Mouse (Mus musculus): ENCODE results near the gene Retsat.
A peak's percentile ranks its signal among the peaks of the same experiment; 100 is the strongest.

The Retsat gene

DNA sequence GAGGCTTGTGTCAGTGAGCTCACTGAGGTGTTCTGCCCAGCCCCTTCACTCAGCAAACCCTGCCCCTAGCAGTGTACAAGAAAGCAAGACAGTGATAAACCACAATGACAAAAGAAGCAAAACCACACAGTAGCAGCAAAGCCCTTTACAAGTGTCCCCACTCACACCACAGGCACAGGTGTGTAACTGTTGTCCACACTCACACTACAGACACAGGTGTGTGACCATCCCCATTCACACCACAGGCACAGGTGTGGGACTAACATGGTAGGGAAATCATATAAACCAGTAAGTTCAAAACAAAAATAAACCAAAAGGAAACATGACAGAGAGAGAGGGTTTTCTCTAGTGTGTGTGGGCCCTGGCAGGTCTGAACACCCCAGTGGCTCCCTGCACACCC lies 10.0 kb upstream of the Retsat start:
- DNase-seq (ENCODE audit: low read depth, low spot score) = no peak

DNA sequence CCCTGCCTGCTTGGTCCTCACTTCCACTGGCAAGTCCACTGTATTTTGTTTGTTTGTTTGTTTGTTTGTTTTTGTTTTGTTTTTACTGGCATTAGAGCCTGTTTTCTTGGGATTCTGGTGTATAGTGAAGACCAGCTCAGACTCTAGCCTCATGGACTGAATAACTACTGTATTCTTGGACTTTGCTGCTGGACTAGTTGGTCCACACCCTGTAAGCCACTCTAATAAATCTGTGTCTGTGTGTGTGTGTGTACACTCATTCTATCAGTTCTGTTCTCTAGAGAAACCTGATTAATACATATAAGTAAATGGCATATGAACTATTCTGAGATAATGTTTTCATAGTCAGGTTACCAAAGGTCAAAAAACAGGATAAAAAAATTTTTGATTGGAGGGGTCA lies 8.2 kb upstream of the Retsat start:
- DNase-seq (ENCODE audit: low read depth, low spot score) = no peak

DNA sequence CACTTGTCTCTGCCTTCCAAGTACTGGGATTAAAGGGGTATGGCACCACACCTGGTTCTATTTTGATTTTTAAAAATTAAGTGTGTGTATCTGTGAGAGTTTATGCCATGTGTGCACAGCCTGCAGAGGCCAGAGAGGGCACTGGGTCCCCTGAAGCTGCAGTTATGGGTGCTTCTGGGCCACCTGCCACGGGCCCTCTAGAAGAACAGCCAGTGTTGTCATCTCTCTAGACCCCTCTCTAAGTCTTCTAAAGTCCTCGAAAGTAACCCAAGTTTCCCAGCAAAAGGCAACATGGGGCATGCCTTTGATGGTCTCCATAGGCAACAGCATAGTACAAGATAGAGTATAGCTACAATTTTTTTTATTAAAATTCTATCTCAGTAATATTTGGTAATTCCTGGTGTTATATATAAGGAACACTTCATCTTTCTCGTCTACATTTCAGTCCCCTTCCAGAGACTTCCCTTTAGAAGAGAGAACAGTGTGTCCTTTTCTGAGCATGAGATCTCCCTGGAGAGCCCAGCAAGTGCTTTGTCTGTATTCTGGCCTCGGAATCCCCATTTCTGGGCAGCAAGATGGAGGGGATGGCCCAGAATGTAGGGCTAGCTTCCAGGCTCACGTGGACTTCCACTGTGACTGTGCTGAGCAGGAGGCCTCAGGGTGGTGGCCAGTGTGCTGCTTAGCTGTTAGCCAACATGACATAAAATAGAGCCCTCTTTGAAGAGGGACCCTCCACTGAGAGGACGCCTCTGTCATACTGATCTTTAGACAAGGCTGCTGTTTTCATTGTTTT lies 5.1 kb upstream of the Retsat start:
- no peak for DNase-seq (ENCODE audit: low read depth, low spot score)

DNA sequence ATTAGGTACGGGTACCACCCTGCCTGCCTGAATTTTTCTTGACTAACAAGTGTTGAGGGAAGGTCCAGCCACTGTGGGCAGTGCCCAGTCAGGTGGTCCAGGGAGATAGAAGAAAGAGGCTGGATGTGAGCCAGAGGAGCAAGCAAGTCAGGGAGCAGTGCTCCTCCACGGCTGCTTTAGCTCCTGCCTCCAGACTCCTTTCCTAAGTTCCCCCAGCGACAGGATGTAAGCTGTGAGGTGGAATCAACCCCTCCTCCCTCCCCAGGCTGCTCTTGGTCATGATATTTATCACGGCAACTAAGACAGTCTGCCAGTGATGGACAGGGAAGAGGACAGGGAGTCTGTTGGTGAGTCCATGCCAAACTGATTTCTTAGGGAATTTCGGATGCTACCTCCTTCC lies 4.4 kb upstream of the Retsat start:
- DNase-seq (ENCODE audit: low read depth, low spot score) = no peak

DNA sequence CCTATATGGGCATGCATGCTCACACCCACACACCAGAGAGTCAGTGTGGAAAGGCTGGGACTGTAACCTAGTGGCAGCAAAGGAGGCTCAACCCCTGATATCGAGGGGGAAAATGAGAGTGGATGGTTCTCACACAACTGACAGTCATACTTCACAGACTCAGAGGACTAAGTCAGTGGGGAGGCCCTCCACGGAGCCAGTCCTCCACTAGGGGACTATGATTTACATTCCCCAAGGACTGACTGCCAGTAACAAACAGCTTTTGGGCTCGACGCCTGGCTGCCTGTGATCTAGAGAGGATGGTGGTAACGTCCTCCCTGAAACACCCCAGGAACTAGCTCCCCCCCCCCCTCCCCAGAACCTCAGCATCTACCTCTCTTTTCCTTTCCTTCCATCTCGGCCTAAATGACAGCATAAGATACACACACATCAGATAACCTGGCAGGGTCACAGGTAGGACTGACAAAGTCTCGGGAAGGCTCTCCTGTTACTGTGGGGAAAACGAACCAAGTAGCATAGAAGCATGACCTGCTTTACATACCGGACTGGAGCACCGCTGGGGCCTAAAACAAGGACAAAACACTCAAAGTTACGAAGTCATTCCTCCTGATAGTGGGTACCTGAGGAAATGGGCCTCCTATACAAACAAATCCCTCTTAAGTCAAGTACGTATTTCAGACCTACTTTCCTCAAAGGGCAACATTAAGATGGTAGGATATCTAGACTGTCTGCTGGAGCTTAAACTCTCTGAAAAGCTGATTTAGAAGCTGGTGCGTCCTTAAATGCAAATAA lies 996 bp upstream of the Retsat start:
- DNase-seq (ENCODE audit: low read depth, low spot score) = no peak

DNA sequence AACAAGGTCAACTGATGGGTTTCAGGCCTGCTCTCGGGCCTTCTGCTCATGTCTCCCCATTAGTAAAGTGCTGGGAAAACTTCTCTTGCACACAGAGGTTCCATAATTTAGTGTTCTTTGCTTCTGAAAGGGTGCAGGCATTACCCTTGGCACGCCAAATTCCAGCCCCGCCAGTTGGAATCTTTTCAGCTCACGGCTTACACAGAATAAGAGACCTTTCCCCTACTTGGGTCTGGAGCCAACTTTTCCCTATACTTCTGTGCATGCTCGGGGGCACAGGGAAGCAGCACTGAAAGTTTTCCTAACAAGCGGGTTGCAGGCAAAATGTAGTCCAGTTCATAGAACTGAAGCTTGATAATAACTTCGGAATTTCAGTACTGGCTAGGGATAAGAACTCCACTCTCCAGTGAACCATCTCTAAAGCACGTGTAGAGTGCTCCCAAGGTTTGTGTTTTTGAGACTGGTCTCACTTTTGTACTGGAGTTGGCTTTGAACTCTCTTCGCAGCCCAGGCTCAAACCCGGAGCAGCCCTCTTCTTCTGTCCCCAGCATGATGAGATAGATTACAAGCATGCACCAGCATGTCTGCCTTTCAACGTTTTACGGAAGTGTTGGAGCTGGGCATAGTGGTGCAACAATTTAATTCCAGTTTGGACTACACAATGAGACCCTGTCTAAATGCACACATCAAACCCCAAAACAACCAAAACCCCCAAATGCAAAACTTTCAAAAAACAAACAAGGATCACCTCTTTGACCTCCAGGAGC lies 699 bp downstream of the Retsat start:
- DNase-seq (ENCODE audit: low read depth, low spot score) = peak; percentile 63

DNA sequence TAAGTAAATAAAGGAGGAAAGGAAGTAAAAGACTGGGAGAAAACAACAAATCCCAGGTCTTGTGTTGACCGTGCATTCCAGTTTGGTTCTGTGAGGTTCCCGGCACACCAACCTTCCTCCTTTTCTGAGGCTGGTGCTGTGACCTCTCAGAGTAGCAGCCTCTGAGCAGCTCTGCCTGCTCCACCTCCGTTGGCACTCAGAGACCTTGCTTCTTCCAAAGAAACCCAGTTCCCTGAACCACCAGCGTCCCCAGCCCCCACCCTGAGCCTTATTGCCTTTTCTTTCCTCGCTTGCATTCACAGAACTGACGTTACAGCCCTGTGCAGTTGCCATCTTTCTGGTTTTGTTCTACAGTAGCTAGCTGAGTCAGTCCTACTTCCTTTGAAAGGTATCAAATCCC lies 1.9 kb downstream of the Retsat start:
- DNase-seq (ENCODE audit: low read depth, low spot score) = no peak

DNA sequence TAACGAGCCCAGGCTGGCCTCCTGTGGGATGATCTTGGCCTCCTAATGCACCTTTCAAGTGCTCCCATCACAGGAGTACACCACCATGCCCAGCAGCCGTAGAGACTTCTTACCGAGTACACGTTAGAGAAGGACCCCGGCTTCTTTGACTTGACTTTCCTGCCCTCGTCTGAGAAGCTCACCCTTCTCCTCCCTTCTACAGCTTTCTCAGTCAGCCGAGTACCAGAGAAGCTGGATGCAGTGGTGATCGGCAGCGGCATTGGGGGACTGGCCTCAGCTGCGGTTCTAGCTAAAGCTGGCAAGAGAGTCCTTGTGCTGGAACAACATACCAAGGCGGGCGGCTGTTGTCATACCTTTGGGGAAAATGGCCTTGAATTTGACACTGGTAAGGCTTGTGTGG lies 2.5 kb downstream of the Retsat start:
- no peak for DNase-seq (ENCODE audit: low read depth, low spot score)

DNA sequence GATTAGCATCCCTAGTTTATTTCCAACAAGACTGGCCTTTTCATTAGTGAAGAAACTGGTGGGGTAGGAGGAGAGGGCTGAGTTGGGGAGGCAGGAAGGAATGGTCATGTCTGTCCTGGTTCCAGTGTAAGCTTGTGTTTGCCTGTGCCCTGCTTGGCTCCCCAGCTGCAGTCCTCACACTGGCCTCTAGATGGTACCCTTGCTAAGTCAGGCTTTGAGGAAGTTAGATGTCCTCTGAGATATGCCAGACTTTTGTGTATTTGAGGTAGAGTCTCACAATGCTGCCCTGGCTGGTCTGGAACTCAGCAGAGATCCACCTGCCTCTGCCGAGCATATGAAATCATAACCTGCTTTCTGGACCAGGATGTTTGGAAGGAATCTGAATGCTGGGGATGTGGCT lies 3.5 kb downstream of the Retsat start:
- DNase-seq (ENCODE audit: low read depth, low spot score) = peak; percentile 93

DNA sequence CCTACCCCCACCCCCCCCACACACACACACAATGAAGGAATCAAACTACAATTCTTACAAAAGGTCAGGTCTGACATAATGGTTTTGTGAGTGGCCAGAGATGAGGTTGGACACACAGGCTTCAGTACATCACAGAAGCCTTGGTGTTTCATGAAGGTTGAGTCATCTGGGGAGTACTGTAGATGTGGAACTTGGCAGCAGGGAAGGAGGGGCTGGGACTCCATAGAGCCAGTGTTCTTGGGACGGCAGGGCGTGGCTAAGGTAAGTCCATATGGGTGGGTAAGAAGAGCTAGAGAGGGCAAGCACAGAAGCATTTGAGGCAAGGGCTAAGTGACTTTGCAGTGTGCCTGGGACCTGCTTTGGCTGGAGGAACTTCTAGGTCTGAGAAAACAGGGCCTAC lies 5.8 kb downstream of the Retsat start:
- DNase-seq (ENCODE audit: low read depth, low spot score) = peak; percentile 75

DNA sequence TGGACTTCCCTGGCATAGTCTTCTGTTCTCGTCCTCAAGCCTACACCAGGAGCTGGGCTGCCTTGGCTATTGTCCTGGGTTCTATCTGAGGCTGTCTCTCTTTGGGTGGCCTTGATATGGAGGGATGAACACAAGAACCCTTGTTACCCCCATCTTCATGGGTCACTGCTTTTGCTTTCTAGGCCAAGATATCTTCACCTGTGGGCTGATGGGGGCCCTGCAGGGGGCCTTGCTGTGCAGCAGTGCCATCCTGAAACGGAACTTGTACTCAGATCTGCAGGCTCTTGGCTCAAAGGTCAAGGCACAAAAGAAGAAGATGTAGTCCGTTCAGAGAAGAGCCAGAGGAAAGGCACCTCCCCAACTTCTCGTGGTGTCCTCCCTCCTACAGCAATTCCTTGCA lies 8.8 kb downstream of the Retsat start:
- no peak for DNase-seq (ENCODE audit: low read depth, low spot score)

DNA sequence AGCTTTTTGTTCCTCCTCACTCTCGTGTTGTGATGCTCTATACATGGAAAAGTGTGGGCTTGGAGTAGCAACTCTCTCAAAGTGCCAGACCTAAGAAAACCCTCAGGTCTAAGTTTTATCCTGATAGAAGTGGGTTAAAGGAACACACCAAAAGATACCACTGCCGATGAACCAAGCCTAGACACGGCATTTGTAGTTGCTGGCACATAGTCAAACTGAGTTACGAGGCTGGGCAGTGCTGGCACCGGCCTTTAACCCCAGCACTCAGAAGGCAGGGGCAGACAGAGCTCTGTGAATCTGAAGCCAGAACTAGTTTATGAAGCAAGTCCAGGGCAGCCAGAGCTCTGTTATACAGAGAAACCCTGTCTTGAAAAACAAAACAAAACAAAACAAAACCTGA lies 9.4 kb downstream of the Retsat start:
- DNase-seq (ENCODE audit: low read depth, low spot score) = no peak

DNA sequence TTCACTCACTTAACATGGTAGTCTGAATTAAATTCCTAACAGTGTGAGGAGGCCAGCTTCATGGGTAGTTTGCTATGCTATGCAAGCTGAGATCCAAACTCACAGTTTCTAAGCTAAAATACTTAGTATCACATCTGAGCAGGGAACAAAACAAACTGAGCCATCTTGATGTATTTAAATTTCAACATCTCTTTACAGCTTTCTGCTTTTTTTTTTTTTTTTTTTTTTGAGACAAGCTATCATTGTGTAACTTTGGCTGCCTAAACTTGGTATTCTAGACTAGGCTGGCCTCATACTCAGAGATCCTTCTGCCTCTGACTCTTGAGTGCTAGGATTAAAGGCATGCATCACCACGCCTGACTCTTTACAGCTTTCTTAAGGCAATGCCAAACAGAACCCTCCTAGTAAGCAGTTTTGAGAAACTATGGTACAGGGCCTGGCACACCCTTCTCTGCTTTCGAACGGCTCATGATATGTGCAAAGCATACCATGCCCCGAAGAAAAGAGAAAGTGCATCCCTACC lies 10.4 kb downstream of the Retsat start:
- no peak for DNase-seq (ENCODE audit: low read depth, low spot score)

DNA sequence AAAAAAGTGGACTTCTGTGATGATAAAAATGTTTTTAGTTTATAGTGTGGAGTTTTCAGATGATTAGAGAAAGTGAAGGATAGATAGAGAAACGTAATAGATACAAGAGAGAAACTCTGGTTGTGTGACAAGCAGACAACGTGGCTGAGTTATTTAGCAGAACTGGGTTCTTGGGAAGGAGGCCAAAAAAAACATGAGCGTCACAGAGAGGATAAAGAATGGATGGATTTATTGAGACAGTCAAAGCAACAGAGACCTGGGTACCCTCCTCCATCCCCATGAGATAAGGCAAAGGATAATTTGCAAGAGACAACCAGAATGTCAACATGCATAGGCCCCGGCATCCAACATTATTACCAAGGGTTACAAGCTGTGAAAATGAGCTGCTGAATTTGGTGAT lies 12.0 kb downstream of the Retsat start:
- no peak for DNase-seq (ENCODE audit: low read depth, low spot score)

DNA sequence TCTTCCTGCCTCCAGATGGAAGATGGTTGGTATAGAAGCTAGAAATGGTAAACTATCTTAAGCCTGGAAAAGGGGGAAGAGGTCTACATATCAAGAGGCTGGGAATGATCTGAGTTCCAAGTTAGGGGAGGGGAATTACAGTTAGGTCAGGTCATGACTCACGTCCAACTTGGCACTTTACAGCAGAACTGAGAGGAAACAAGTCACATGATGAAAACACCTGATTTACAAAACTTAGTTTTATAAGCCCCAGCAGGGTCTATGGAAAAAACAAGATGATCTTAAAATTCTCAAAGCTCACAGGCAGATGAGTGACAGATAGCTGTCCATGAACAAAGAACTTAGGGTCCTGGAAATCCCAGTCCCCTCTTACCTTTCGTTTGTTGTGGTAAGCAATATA lies 16.9 kb downstream of the Retsat start:
- peak; percentile 73 for DNase-seq (ENCODE audit: low read depth, low spot score)

DNA sequence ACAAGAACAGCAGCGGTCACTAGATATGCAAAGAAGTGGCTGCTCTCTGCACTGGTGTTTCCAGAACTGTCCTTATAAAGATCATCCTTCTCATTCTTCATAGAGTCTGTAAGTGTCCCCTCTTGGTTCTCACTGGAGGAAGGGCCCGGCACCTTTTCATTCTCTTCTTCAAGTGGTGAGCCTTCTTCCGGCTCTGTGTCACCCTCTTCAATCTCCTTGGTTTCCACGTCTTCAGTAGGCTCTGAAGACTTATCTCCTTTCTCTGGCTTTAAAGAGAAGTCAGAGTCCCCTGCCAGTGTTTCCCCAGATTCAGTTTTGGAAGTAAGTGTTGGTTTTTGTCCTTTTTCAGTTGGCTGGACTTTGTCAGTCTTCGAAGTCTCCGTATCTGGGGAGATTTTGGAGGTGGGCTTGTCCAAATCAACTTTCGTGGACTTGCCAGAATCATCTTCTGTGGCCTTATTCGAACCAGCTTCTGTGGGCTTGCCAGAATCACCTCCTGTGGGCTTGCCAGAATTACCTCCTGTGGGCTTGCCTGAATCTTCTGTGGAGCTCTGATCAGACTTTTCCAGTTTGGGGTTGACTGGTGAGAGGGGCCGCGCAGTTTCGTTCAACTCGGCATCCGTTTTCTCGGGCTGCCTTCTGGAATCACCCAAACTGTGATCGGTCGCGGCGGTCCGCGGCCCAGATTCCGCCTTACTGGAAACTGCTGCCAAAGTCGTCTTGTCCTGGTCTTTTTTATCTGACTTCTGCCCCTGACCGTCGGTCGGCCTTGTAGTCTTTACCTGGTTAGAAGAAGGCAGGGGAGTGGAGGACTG lies 17.5 kb downstream of the Retsat start:
- DNase-seq (ENCODE audit: low read depth, low spot score) = no peak

DNA sequence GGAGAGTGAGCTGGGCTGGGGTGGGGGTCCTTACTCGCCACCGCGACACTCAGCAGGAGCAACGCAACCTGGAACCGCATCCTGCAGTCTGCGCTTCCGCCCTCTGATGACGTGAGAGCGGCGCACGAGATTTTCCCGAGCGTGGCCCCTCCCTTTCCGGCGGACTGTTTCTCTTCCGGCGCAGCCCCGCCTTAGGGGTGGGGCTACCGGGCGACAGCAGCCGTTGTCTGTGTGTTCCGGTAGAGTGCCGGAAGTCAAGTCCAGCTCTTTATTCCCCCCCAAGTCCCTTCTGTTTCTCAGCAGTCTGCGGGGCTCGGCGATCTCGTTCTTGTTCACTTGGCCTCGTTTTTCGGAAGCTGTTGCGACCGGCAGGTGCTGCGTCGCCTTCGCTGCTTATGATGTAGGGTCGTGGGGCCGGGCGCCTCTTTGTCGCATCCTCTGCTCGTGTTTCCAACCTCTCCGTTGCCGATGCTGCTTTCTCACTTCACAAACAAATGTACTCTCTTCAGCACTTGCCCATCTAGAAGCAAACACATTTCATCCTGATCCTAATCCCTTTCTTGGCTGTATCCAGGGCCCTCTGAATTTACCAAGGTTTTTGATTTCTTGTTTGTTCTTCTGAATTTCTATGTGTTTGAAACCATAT lies 18.5 kb downstream of the Retsat start, which contains the start of gene Tgoln1:
TSS of gene Tgoln1 (minus strand) at position 358 of the 646 bp plus-strand sequence.
- peak; percentile 96 for DNase-seq (ENCODE audit: low read depth, low spot score)

DNA sequence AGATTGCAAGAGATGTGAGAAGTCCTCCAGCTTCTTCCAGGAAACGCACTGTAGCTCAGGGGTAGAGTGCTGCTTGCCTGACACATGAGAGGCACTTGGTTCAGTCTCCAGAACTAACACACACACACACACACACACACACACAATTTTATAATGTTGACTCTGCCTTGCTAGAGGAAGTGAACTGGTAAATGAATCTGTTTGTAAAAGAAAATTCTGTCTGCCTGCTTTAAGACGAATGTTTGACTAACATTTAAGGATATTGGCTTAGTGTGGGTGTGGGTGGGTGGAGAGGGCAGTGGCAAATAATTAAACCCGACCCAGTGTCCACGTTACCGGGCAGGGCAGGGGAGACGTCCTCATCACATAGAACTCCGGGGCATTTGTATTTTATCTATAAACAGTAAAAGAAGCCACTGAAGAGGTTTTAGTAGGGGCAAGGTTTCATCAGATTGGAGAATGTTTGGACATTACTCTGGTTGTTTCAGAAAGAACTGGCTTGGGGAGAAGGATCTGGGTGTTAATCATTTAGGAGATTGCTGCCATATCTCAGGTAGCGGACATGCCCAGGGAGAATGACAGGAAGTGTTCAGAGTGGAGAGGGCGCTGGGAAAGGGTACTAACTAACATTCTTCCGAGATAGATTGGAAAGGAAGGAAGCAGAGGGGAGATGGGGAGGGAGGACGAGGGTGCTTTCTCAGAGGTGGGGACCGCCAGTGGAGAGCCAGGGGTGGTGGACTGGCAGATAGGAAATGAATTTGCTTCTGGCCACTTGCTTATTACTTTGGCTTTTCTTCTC lies 21.7 kb downstream of the Retsat start:
- no peak for DNase-seq (ENCODE audit: low read depth, low spot score)

DNA sequence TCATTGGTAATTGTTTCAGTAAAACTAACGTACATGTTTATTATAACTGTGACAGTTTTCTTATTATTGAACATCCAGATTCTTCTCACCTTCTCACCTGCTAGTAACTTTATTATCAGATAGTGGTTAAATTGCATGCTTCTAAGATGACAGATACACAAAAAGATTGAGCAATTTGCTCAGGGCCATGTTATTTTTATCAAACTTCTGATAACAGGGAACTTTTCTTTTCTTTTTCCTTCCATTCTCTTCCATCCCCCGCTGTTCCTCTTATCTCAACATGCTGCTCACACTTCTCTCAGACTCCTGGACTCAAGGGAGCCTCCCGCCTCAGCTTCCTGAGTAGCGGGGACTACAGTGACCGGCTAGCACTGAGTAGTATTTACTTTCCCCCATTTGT lies 22.6 kb downstream of the Retsat start:
- no peak for DNase-seq (ENCODE audit: low read depth, low spot score)

DNA sequence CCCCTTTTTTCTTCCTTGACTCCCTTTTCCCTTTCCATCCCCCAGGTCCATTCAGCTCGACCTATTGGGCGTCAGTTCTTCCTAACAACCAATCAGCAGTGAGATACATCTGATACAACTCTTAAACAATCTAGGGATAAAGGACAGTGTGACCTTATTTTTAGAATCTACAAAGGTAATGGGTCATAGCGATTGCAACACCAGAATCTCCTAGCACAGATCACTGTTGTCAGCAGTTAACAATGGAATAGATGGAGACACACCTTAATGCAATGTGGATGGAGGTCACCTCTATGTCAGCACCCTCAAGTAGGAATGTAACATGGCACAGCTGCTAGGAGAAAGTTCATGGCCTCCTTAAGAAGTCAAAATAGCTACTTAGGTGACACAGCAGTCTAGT lies 24.6 kb downstream of the Retsat start:
- no peak for DNase-seq (ENCODE audit: low read depth, low spot score)
